Mouse (Mus musculus) thymus, adult 2 months (tissue): ENCODE measurements around the gene Olfr221.

Source experiments
- CTCF ChIP-seq: fragments of 200-500 bp; IDR thresholded peaks from 2 replicates; pipeline ENCODE4 v1.5.1; 2012; ENCODE audit warnings: mild to moderate bottlenecking, control low read depth, low read length, moderate library complexity, borderline replicate concordance; ENCODE audit not compliant: control insufficient read depth, poor library complexity, insufficient read depth; ENCODE audit errors: extremely low read depth
- POLR2A ChIP-seq: fragments of 200-500 bp; IDR thresholded peaks from 2 replicates; pipeline ENCODE4 v1.6.1; 2012; ENCODE audit warnings: mild to moderate bottlenecking, low read length, control low read depth, moderate library complexity; ENCODE audit not compliant: control insufficient read depth, poor library complexity, insufficient read depth; ENCODE audit errors: extremely low read depth

GRCm38 (mm10) chr14:51996866-51997265 is 45.4 kb downstream of the Olfr221 start:
- TF ChIP-seq CTCF (no peak), POLR2A (no peak)
